Mouse (Mus musculus): ENCODE measurements around the gene Rps24. TPM values are rescaled to one million over a fixed set of nuclear protein-coding genes. Genes with fewer than 3 reads are reported as not detected.
"Not testable (repeated sequence)": the region's sequence is repeated elsewhere in the genome, so short reads cannot be mapped to it uniquely, and the experiment has no call there.

Gene Rps24
- polyA plus RNA-seq (2015; fragmentation: Nextera tagmentation; extraction: Ambion mirVana): 701 and 859 TPM in 2 replicates

DNA sequence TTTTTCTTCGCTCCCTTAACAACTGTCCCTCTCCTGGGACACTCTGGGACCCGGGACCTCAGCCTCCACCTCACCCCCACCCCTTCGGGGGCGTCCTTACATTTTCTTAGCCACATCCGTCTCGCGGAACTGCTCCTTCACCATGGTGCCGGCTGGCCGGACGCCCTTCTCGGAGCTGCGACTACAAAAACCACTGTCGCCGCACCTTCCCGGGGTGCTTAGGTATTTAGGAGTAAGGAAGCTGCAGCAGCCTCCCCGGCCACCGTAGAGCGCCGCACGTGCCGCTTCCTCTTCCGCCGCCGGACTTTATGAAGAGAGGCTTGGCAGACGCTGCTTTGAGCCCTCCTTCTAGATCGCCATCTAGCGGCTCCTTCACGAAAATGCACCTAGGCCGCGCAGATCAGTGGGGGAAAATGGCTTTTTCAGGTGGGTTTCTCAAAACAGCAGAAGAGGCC lies at the start of gene Rps24, which contains the start of gene Polr3a:
Rps24 (plus strand) TSS at position 353 of the 455 bp plus-strand sequence.
Polr3a (minus strand) TSS at position 286 of the 455 bp plus-strand sequence.
- Histone ChIP-seq H3K27ac (no peak within 1 kb of the TSS), H3K4me2 (peak within 1 kb of the TSS; percentile 80), H3K4me1 (peaks cover 19% of the 10 kb centered on the region), H3K9ac (peak within 1 kb of the TSS; percentile 82), H3K4me3 (peak within 1 kb of the TSS; percentile 88), H3K9me3 (replicated peaks) (no peaks in the 10 kb centered on the region), H3K36me3 (ENCODE audit: poor library complexity, severe bottlenecking) (peaks cover 26% of the 10 kb centered on the region), H3K27me3 (no peaks in the 10 kb centered on the region)
- peak; percentile 63 for ATAC-seq
- WGBS: under 1% methylated on average over 30 of the region's 30 CpGs

GRCm38 (mm10) chr14:24443529-24443928 lies 43.4 kb upstream of the Rps24 start:
- not testable (repeated sequence) for H3K4me2 ChIP-seq; H3K9me3 ChIP-seq (replicated peaks); H3K4me1 ChIP-seq; H3K4me3 ChIP-seq; H3K27ac ChIP-seq; H3K27me3 ChIP-seq; H3K9ac ChIP-seq; ATAC-seq
- H3K36me3 ChIP-seq (ENCODE audit: poor library complexity, severe bottlenecking): peaks cover 25% of the 10 kb centered on the region
- 96% methylated on average over 4 of the region's 4 CpGs for WGBS

- Histone ChIP-seq H3K36me3 (ENCODE audit: poor library complexity, severe bottlenecking) (peaks cover 99% of the 10 kb centered on the region), H3K9ac (no peak overlapping the region)
Measured at GRCm38 (mm10) chr14:24458191-24458590, 28.7 kb upstream of the Rps24 start.

DNA sequence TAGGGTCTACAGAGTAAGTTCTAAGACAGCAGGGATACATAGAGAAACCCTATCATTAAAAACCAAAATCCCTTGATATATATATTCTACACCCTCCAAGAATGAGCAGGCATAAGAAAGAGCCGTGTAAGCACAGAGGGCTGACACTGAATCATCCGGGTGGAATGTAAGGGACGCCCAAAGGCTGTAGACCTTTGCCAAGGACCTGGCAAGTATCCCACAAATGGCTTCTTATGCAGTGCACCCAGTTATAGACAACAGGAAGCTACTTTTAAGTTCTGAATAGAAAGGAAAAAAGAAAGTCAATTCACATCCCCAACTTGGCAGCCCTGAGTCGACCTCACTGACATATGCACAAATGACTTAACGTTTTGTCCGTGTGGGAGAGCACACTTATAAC lies 18.1 kb upstream of the Rps24 start:
- Histone ChIP-seq H3K9me3 (replicated peaks) (no peaks in the 10 kb centered on the region), H3K4me1 (no peaks in the 10 kb centered on the region), H3K27ac (no peak overlapping the region), H3K36me3 (ENCODE audit: poor library complexity, severe bottlenecking) (peaks cover 99% of the 10 kb centered on the region), H3K9ac (no peak overlapping the region), H3K4me3 (no peak overlapping the region), H3K4me2 (no peak overlapping the region), H3K27me3 (no peaks in the 10 kb centered on the region)
- WGBS: 88% methylated on average over 6 of the region's 6 CpGs
- ATAC-seq: no peak

More at GRCm38 (mm10) chr14:24458191-24458590, 28.7 kb upstream of the Rps24 start:
- H3K27me3 ChIP-seq: no peaks in the 10 kb centered on the region
- no peak for ATAC-seq
- no peak overlapping the region for H3K4me2 ChIP-seq
- no peaks in the 10 kb centered on the region for H3K4me1 ChIP-seq
- no peak overlapping the region for H3K27ac ChIP-seq
- WGBS: 88% methylated on average over 3 of the region's 3 CpGs
- no peak overlapping the region for H3K4me3 ChIP-seq
- no peaks in the 10 kb centered on the region for H3K9me3 ChIP-seq (replicated peaks)

GRCm38 (mm10) chr14:24486241-24486767 lies 621 bp upstream of the Rps24 start:
- no peak; the same call in 1 of the 2 replicates for ATAC-seq
- no peaks in the 10 kb centered on the region for H3K9me3 ChIP-seq (replicated peaks)
- peaks cover 31% of the 10 kb centered on the region for H3K36me3 ChIP-seq (ENCODE audit: poor library complexity, severe bottlenecking)
- no peaks in the 10 kb centered on the region for H3K27me3 ChIP-seq
- 9% methylated on average over 13 of the region's 13 CpGs for whole genome bisulfite sequencing
- H3K27ac ChIP-seq: no peak overlapping the region
- H3K9ac ChIP-seq: peak overlapping the region; percentile 82
- H3K4me1 ChIP-seq: peaks cover 14% of the 10 kb centered on the region
- peak overlapping the region; percentile 88 for H3K4me3 ChIP-seq
- H3K4me2 ChIP-seq: peak overlapping the region; percentile 80

DNA sequence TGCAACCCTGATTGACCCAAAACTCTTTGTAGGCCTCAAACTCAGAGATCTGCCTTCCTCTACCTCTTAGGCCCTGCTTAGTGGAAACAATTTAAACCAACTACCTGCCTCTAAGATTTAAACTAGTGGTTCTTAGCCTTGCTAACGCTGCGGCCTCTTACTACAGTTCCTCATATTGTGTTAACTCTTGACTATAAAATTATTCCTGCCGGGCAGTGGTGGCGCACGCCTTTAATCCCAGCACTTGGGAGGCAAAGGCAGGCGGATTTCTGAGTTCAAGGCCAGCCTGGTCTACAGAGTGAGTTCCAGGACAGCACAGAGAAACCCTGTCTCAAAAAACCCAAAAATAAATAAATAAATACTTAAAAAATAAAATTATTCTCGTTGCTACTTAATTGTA lies 2.8 kb downstream of the Rps24 start:
- ATAC-seq; H3K4me3 ChIP-seq; H3K9ac ChIP-seq; H3K27me3 ChIP-seq; H3K9me3 ChIP-seq (replicated peaks); H3K27ac ChIP-seq; H3K4me2 ChIP-seq: not testable (repeated sequence)
- H3K4me1 ChIP-seq: peaks cover 48% of the 10 kb centered on the region
- H3K36me3 ChIP-seq (ENCODE audit: poor library complexity, severe bottlenecking): peaks cover 29% of the 10 kb centered on the region
- WGBS: 86% methylated on average over 7 of the region's 7 CpGs

DNA sequence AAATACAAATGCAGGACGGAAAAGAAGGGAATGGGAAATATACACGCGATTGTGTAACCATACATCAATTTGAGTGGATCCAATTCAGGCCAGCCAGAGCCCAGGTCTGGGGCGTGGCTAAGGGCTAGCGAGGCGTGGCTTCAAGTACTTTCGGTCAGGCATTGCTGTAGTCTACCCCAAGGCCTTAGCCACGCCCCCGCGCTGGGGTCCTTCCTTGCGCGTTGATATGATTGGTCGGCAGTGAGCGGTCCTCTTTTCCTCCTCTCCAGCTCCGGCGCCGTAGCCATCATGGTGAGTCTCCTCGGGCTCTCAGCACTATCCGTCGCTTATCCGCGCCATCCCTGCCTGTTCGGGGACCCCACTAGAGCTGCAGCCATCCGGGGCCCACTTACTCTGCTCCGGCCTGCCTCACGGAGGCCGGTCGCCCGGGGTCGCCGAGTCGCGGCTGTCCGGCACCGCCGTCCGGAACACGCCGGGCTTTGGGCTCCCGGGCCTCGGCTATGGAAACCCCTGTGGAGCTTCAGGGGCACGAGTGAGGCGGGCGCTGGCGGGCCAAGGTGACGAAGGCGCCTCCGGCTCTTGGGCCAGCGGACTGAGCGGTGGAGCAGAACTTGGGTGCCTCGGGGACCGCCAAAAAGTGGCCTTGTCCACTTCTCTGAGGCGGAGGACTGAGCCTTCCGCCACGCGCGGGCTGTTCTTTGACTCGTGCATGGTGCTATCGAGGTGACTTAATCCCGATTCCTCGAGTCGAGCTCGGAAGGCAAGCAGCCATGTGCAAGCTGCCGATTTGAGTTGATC lies 3.7 kb downstream of the Rps24 start:
- H3K4me1 ChIP-seq: peaks cover 44% of the 10 kb centered on the region
- 0% methylated on average over 64 of the region's 64 CpGs for WGBS
- ATAC-seq: peak; percentile 95
- peak overlapping the region; percentile 83 for H3K27ac ChIP-seq
- H3K4me2 ChIP-seq: peak overlapping the region; percentile 93
- peak overlapping the region; percentile 97 for H3K4me3 ChIP-seq
- H3K9ac ChIP-seq: peak overlapping the region; percentile 99
- no peaks in the 10 kb centered on the region for H3K27me3 ChIP-seq
- H3K36me3 ChIP-seq (ENCODE audit: poor library complexity, severe bottlenecking): peaks cover 37% of the 10 kb centered on the region
- H3K9me3 ChIP-seq (replicated peaks): no peaks in the 10 kb centered on the region

- Histone ChIP-seq H3K9ac (peak overlapping the region; percentile 99), H3K27me3 (no peaks in the 10 kb centered on the region), H3K36me3 (ENCODE audit: poor library complexity, severe bottlenecking) (peaks cover 44% of the 10 kb centered on the region), H3K4me3 (peak overlapping the region; percentile 97), H3K4me1 (peaks cover 37% of the 10 kb centered on the region), H3K9me3 (replicated peaks) (no peaks in the 10 kb centered on the region), H3K27ac (peak overlapping the region; percentile 83), H3K4me2 (peak overlapping the region; percentile 93)
- ATAC-seq: no peak
- 10% methylated on average over 11 of the region's 11 CpGs for WGBS
Measured at GRCm38 (mm10) chr14:24491266-24491981, 4.5 kb downstream of the Rps24 start.

DNA sequence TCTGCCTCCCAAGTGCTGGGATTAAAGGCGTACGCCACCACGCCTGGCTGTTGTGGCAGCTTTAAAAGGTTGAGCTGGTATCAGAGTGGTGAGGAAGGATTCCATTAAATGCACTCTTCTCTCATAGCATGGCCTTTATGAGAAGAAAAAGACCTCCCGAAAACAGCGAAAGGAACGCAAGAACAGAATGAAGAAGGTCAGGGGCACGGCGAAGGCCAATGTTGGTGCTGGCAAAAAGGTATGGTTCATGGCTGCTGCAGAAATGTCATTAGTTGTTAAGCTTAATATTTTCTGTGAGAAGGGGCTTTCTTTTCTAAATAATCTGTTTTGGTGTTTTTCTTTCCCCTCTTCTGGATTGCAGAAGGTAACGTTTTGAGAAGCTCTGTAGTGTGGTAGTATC lies 6.3 kb downstream of the Rps24 start:
- 88% methylated on average over 9 of the region's 9 CpGs for WGBS
- no peak for ATAC-seq
- Histone ChIP-seq H3K36me3 (ENCODE audit: poor library complexity, severe bottlenecking) (peaks cover 63% of the 10 kb centered on the region), H3K9ac (peak overlapping the region; percentile 30), H3K9me3 (replicated peaks) (no peaks in the 10 kb centered on the region), H3K4me2 (peak overlapping the region; percentile 93), H3K27me3 (no peaks in the 10 kb centered on the region), H3K4me3 (no peak overlapping the region), H3K4me1 (peaks cover 38% of the 10 kb centered on the region), H3K27ac (no peak overlapping the region)

- Histone ChIP-seq H3K9ac (no peak overlapping the region), H3K27me3 (no peaks in the 10 kb centered on the region), H3K9me3 (replicated peaks) (no peaks in the 10 kb centered on the region), H3K27ac (no peak overlapping the region), H3K36me3 (ENCODE audit: poor library complexity, severe bottlenecking) (peaks cover 74% of the 10 kb centered on the region), H3K4me2 (no peak overlapping the region), H3K4me3 (no peak overlapping the region), H3K4me1 (peaks cover 53% of the 10 kb centered on the region)
- ATAC-seq: no peak
- 92% methylated on average over 1 of the region's 1 CpGs for whole genome bisulfite sequencing
Measured at GRCm38 (mm10) chr14:24496507-24496906, 9.6 kb downstream of the Rps24 start.

GRCm38 (mm10) chr14:24497443-24497842 lies 10.5 kb downstream of the Rps24 start:
- ATAC-seq: no peak
- no peak overlapping the region for H3K9ac ChIP-seq
- no peak overlapping the region for H3K4me2 ChIP-seq
- H3K36me3 ChIP-seq (ENCODE audit: poor library complexity, severe bottlenecking): peaks cover 68% of the 10 kb centered on the region
- H3K4me1 ChIP-seq: peaks cover 47% of the 10 kb centered on the region
- H3K27ac ChIP-seq: no peak overlapping the region
- H3K9me3 ChIP-seq (replicated peaks): no peaks in the 10 kb centered on the region
- no peaks in the 10 kb centered on the region for H3K27me3 ChIP-seq
- H3K4me3 ChIP-seq: no peak overlapping the region
- 89% methylated on average over 1 of the region's 1 CpGs for WGBS

All from forebrain, embryonic 13.5 days (tissue).